Mouse (Mus musculus): Measurements from ENCODE around the gene Bend7. TPM values are rescaled to one million over a fixed set of nuclear protein-coding genes. Genes with fewer than 3 reads are reported as not detected.

Gene Bend7
- total and polyA plus RNA-seq, 2 experiments = 3.7 to 6.0 TPM

- Histone ChIP-seq H3K4me1 (ENCODE audit: control insufficient read depth, insufficient read depth, low read length) (no peaks in the 10 kb centered on the region), H3K27ac (replicated peaks; ENCODE audit: insufficient read depth, low read depth, low read length) (no peak overlapping the region), H3K36me3 (ENCODE audit: control insufficient read depth, insufficient read depth, low read length) (peaks cover 3% of the 10 kb centered on the region; the same call in 1 of the 2 replicates), H3K79me2 (ENCODE audit: control insufficient read depth, insufficient read depth, low read length) (no peaks in the 10 kb centered on the region), H3K27me3 (ENCODE audit: control insufficient read depth, insufficient read depth, low read length) (no peaks in the 10 kb centered on the region), H3K9ac (ENCODE audit: low read depth, low read length) (no peak overlapping the region), H3K4me3 (ENCODE audit: insufficient read depth, low read depth, low read length) (no peak overlapping the region)
- TF ChIP-seq POLR2A (IDR thresholded peaks at IDR 0.05; ENCODE audit: extremely low read depth, insufficient read depth, low read length) (no peak), CTCF (IDR thresholded peaks at IDR 0.05; ENCODE audit: low read depth, low read length) (no peak)
- DNase-seq (ENCODE audit: extremely low read depth, low read depth, low spot score) = no peak
- 91% methylated on average over 11 of the region's 11 CpGs for WGBS
Observed at GRCm38 (mm10) chr2:4782809-4783641, 65.4 kb downstream of the Bend7 start.

- DNase-seq (ENCODE audit: extremely low read depth, low read depth, low spot score) = no peak
- H3K4me1 ChIP-seq (ENCODE audit: control insufficient read depth, insufficient read depth, low read length) = no peaks in the 10 kb centered on the region
- H3K27me3 ChIP-seq (ENCODE audit: control insufficient read depth, insufficient read depth, low read length) = no peaks in the 10 kb centered on the region
- no peak overlapping the region for H3K4me3 ChIP-seq (ENCODE audit: insufficient read depth, low read depth, low read length)
- WGBS = 71% methylated on average over 8 of the region's 8 CpGs
- TF ChIP-seq POLR2A (IDR thresholded peaks at IDR 0.05; ENCODE audit: extremely low read depth, insufficient read depth, low read length) (no peak), CTCF (IDR thresholded peaks at IDR 0.05; ENCODE audit: low read depth, low read length) (no peak)
- peaks cover 3% of the 10 kb centered on the region; the same call in 1 of the 2 replicates for H3K36me3 ChIP-seq (ENCODE audit: control insufficient read depth, insufficient read depth, low read length)
- H3K9ac ChIP-seq (ENCODE audit: low read depth, low read length) = no peak overlapping the region
- no peaks in the 10 kb centered on the region for H3K79me2 ChIP-seq (ENCODE audit: control insufficient read depth, insufficient read depth, low read length)
- H3K27ac ChIP-seq (replicated peaks; ENCODE audit: insufficient read depth, low read depth, low read length) = no peak overlapping the region
Observed at GRCm38 (mm10) chr2:4784012-4784411, 66.4 kb downstream of the Bend7 start.

GRCm38 (mm10) chr2:4785016-4785415 is 67.4 kb downstream of the Bend7 start:
- WGBS = 97% methylated on average over 6 of the region's 6 CpGs
- Histone ChIP-seq H3K27ac (replicated peaks; ENCODE audit: insufficient read depth, low read depth, low read length) (no peak overlapping the region), H3K9ac (ENCODE audit: low read depth, low read length) (no peak overlapping the region)

GRCm38 (mm10) chr2:4787223-4787622 is 69.6 kb downstream of the Bend7 start:
- DNase-seq (ENCODE audit: extremely low read depth, low read depth, low spot score) = no peak
- H3K4me1 ChIP-seq (ENCODE audit: control insufficient read depth, insufficient read depth, low read length) = no peaks in the 10 kb centered on the region
- no peaks in the 10 kb centered on the region for H3K27me3 ChIP-seq (ENCODE audit: control insufficient read depth, insufficient read depth, low read length)
- no peak overlapping the region for H3K9ac ChIP-seq (ENCODE audit: low read depth, low read length)
- H3K36me3 ChIP-seq (ENCODE audit: control insufficient read depth, insufficient read depth, low read length) = 0 out of 2 replicates have a peak, but pooled peaks cover 1% of the 10 kb centered on the region
- TF ChIP-seq CTCF (IDR thresholded peaks at IDR 0.05; ENCODE audit: low read depth, low read length) (no peak), POLR2A (IDR thresholded peaks at IDR 0.05; ENCODE audit: extremely low read depth, insufficient read depth, low read length) (no peak)
- H3K4me3 ChIP-seq (ENCODE audit: insufficient read depth, low read depth, low read length) = no peak overlapping the region
- WGBS = 94% methylated on average over 7 of the region's 7 CpGs
- no peaks in the 10 kb centered on the region for H3K79me2 ChIP-seq (ENCODE audit: control insufficient read depth, insufficient read depth, low read length)
- no peak overlapping the region for H3K27ac ChIP-seq (replicated peaks; ENCODE audit: insufficient read depth, low read depth, low read length)

More at GRCm38 (mm10) chr2:4785016-4785415, 67.4 kb downstream of the Bend7 start:
- DNase-seq (ENCODE audit: extremely low read depth, low read depth, low spot score) = no peak
- TF ChIP-seq POLR2A (IDR thresholded peaks at IDR 0.05; ENCODE audit: extremely low read depth, insufficient read depth, low read length) (no peak), CTCF (IDR thresholded peaks at IDR 0.05; ENCODE audit: low read depth, low read length) (no peak)
- Histone ChIP-seq H3K36me3 (ENCODE audit: control insufficient read depth, insufficient read depth, low read length) (peaks cover 3% of the 10 kb centered on the region; the same call in 1 of the 2 replicates), H3K27me3 (ENCODE audit: control insufficient read depth, insufficient read depth, low read length) (no peaks in the 10 kb centered on the region), H3K4me3 (ENCODE audit: insufficient read depth, low read depth, low read length) (no peak overlapping the region), H3K79me2 (ENCODE audit: control insufficient read depth, insufficient read depth, low read length) (no peaks in the 10 kb centered on the region), H3K4me1 (ENCODE audit: control insufficient read depth, insufficient read depth, low read length) (no peaks in the 10 kb centered on the region)

- no peak overlapping the region for H3K4me3 ChIP-seq (ENCODE audit: insufficient read depth, low read depth, low read length)
- H3K27me3 ChIP-seq (ENCODE audit: control insufficient read depth, insufficient read depth, low read length) = no peaks in the 10 kb centered on the region
- H3K9ac ChIP-seq (ENCODE audit: low read depth, low read length) = no peak overlapping the region
- no peak overlapping the region for H3K27ac ChIP-seq (replicated peaks; ENCODE audit: insufficient read depth, low read depth, low read length)
- TF ChIP-seq CTCF (IDR thresholded peaks at IDR 0.05; ENCODE audit: low read depth, low read length) = no peak
- TF ChIP-seq POLR2A (IDR thresholded peaks at IDR 0.05; ENCODE audit: extremely low read depth, insufficient read depth, low read length) = no peak
- WGBS = 94% methylated on average over 8 of the region's 8 CpGs
- DNase-seq (ENCODE audit: extremely low read depth, low read depth, low spot score) = no peak
- no peaks in the 10 kb centered on the region for H3K79me2 ChIP-seq (ENCODE audit: control insufficient read depth, insufficient read depth, low read length)
- peaks cover 4% of the 10 kb centered on the region for H3K36me3 ChIP-seq (ENCODE audit: control insufficient read depth, insufficient read depth, low read length)
- H3K4me1 ChIP-seq (ENCODE audit: control insufficient read depth, insufficient read depth, low read length) = no peaks in the 10 kb centered on the region
Observed at GRCm38 (mm10) chr2:4791646-4792045, 74.0 kb downstream of the Bend7 start.

GRCm38 (mm10) chr2:4792554-4792953 is 74.9 kb downstream of the Bend7 start:
- H3K4me3 ChIP-seq (ENCODE audit: insufficient read depth, low read depth, low read length) = no peak overlapping the region
- H3K27ac ChIP-seq (replicated peaks; ENCODE audit: insufficient read depth, low read depth, low read length) = no peak overlapping the region
- DNase-seq (ENCODE audit: extremely low read depth, low read depth, low spot score) = no peak
- WGBS = 95% methylated on average over 4 of the region's 4 CpGs
- H3K36me3 ChIP-seq (ENCODE audit: control insufficient read depth, insufficient read depth, low read length) = peaks cover 10% of the 10 kb centered on the region
- no peaks in the 10 kb centered on the region for H3K27me3 ChIP-seq (ENCODE audit: control insufficient read depth, insufficient read depth, low read length)
- no peaks in the 10 kb centered on the region for H3K4me1 ChIP-seq (ENCODE audit: control insufficient read depth, insufficient read depth, low read length)
- no peaks in the 10 kb centered on the region for H3K79me2 ChIP-seq (ENCODE audit: control insufficient read depth, insufficient read depth, low read length)
- H3K9ac ChIP-seq (ENCODE audit: low read depth, low read length) = no peak overlapping the region
- no peak for TF ChIP-seq POLR2A (IDR thresholded peaks at IDR 0.05; ENCODE audit: extremely low read depth, insufficient read depth, low read length)
- TF ChIP-seq CTCF (IDR thresholded peaks at IDR 0.05; ENCODE audit: low read depth, low read length) = no peak
